Mouse (Mus musculus) intestine, postnatal 0 days (tissue): Measurements from ENCODE around the gene Pex10. TPM values are rescaled to one million over a fixed set of nuclear protein-coding genes. Genes with fewer than 3 reads are reported as not detected.

Source experiments
- ATAC-seq: fragments of 200-750 bp; cut with Nextera tagmentation; 2 replicates; pipeline ENCODE4 v1.8.0; 2017; ENCODE audit warnings: mild to moderate bottlenecking, moderate TSS enrichment, moderate library complexity
- H3K27ac ChIP-seq: fragments of 300-500 bp; sonication (generic); 2 replicates; pipeline ENCODE4 v1.5.1; 2014; ENCODE audit warnings: mild to moderate bottlenecking, low read depth, low read length, moderate library complexity
- H3K27me3 ChIP-seq: fragments of 300-500 bp; sonication (generic); replicated peaks from 2 replicates; pipeline ENCODE4 v1.6.1; 2014; ENCODE audit warnings: low read length, mixed read lengths; ENCODE audit not compliant: control insufficient read depth, insufficient read depth
- H3K36me3 ChIP-seq: fragments of 300-500 bp; sonication (generic); 2 replicates; pipeline ENCODE4 v1.6.1; 2014; ENCODE audit warnings: mild to moderate bottlenecking, moderate library complexity; ENCODE audit not compliant: control insufficient read depth, insufficient read depth
- H3K4me1 ChIP-seq: fragments of 300-500 bp; sonication (generic); replicated peaks from 2 replicates; pipeline ENCODE4 v1.6.1; 2014; ENCODE audit warnings: antibody characterized with exemption, low read length, mixed read lengths; ENCODE audit not compliant: control insufficient read depth, insufficient read depth
- H3K4me2 ChIP-seq: fragments of 300-500 bp; sonication (generic); replicated peaks from 2 replicates; pipeline ENCODE4 v1.6.1; 2014; ENCODE audit warnings: low read depth, mild to moderate bottlenecking, moderate library complexity
- H3K4me3 ChIP-seq: fragments of 300-500 bp; sonication (generic); 2 replicates; pipeline ENCODE4 v1.5.1; 2014; ENCODE audit warnings: low read depth, low read length
- H3K9ac ChIP-seq: fragments of 300-500 bp; sonication (generic); 2 replicates; pipeline ENCODE4 v1.6.1; 2014; ENCODE audit warnings: mild to moderate bottlenecking, low read depth, low read length
- H3K9me3 ChIP-seq: fragments of 300-500 bp; sonication (generic); 2 replicates; pipeline ENCODE4 v1.6.1; 2016; ENCODE audit warnings: mixed run types; ENCODE audit not compliant: control insufficient read depth
- CTCF ChIP-seq: sonication (generic); IDR thresholded peaks from 2 replicates; pipeline ENCODE4 v1.5.1; 2016; ENCODE audit warnings: low read depth, mild to moderate bottlenecking, control low read depth, antibody characterized with exemption, moderate library complexity
- WGBS: fragments of 180-500 bp; shearing (Covaris S2); extraction: QIAGEN DNeasy Blood & Tissue Kit; methylation state at CpG from one replicate; pipeline ENCODE4 v1.1.7; 2014; 5-methylcytosine and 5-hydroxymethylcytosine counted together
- polyA plus RNA-seq: library from polyadenylated mRNA; unstranded; fragments of >200 nt; fragmentation: Nextera tagmentation; extraction: Ambion mirVana; gene quantifications from 2 replicates; pipeline ENCODE4 v1.2.1, GENCODE M21; 2015

Gene Pex10
- polyA plus RNA-seq, 1 experiment from 2014 or later, result 11.7 TPM

DNA sequence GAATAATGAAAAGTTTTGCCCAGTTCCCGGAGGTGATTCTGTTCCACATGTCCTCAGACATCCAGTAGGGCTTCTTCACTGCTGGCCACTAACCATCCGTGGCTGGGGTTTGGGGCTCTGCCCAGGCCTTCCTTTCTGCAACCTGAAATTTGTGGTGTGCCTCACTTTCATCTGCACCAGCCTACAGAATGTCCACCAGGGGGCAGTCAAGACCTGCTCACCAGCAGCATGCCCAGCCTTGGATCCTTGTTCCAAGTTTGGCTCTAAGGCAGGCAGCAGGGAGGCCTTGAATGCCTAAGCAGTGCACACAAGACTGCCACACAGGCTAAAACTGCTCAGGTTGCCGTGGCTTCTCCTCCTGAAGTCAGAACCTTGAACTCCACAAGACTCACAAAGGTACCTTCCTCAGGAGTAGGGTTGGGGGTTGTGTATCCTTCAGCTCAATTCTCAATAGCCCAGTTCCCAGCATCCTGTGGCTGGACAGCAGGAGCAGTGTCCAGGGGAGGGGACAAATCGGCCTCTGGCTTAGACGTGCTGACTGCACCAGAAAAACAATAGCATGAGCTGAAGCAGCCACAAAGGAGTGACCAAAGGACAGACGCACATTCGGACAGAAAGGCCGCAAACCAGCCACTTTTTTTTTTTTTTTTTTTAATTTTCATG, 28.6 kb downstream of the Pex10 start:
- no peak overlapping the region for H3K4me2 ChIP-seq
- ATAC-seq, result peak; percentile 59
- H3K4me1 ChIP-seq, result no peaks in the 10 kb centered on the region
- H3K36me3 ChIP-seq, result peaks cover 8% of the 10 kb centered on the region; the same call in 1 of the 2 replicates
- H3K9ac ChIP-seq, result no peak overlapping the region
- no peaks in the 10 kb centered on the region for H3K9me3 ChIP-seq
- H3K27me3 ChIP-seq, result no peaks in the 10 kb centered on the region
- no peak overlapping the region for H3K27ac ChIP-seq
- 50% methylated on average over 8 of the region's 8 CpGs for WGBS
- no peak overlapping the region for H3K4me3 ChIP-seq
- TF ChIP-seq CTCF, result peak; percentile 99

DNA sequence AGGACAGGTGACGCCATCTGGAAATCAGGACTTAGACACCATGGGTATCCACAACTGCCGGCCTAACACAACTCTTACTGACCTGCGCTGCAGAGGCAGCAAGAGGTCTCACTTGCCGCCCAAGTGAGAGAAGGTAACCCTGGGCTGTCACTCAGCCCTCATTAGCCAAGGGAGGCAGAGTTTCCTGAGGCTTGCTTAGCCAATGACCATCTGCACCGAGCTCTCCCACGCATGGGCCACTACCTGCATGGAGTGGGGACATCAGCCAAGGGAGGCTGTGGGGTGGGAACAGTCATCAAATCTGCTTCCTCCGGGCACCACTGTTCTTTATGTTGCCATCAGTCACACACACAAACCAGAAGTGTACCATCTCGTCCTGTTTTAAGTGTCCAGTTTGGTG, 29.2 kb downstream of the Pex10 start:
- TF ChIP-seq CTCF, result no peak
- Histone ChIP-seq H3K36me3 (peaks cover 5% of the 10 kb centered on the region; the same call in 1 of the 2 replicates), H3K27ac (no peak overlapping the region), H3K4me3 (no peak overlapping the region), H3K27me3 (no peaks in the 10 kb centered on the region), H3K4me1 (no peaks in the 10 kb centered on the region), H3K9me3 (no peaks in the 10 kb centered on the region), H3K4me2 (no peak overlapping the region), H3K9ac (no peak overlapping the region)
- ATAC-seq, result no peak
- 84% methylated on average over 8 of the region's 8 CpGs for WGBS

DNA sequence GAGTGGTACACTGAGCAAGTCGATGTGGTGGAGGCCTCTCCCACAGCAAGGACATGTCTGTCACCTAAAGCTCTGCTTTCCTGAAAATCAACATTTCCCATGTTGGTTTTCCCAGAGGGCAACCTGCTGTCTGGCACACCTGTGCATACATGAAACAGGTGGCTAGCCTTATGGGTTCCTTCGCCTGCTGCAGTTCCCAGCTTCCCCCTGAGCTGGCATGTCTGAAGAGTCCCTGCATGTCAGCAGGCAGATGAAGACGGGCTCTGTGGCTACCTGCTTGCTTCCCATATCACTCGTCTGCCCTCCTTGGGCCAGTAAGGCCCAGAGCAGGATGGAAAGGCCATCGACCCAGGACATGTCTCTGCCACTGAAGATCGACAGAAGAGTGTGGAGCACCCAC, 30.6 kb downstream of the Pex10 start:
- 87% methylated on average over 6 of the region's 6 CpGs for WGBS
- Histone ChIP-seq H3K27ac (no peak overlapping the region), H3K4me2 (no peak overlapping the region), H3K4me3 (no peak overlapping the region), H3K4me1 (no peaks in the 10 kb centered on the region), H3K9me3 (no peaks in the 10 kb centered on the region), H3K9ac (no peak overlapping the region), H3K27me3 (no peaks in the 10 kb centered on the region), H3K36me3 (no peaks in the 10 kb centered on the region)
- no peak for ATAC-seq
- no peak for TF ChIP-seq CTCF

DNA sequence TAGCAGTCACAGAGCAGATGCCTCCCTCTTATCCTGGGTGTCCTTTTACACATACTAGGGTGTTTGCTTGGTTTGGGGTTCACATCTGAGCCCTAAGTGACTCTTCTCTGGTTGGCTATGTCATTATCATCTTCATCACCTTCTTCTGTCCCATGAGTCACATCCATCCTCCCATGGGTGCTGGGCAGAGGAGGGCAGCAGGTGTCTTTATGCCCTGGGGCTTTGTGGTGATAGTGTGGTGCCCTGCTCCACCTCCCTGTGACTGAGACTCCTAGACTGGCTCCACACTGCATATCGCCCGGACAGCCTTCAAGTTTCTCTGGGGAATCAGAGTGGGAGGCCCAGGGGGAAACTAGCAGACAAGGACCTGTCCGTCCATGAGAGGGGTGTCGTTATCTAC, 31.8 kb downstream of the Pex10 start:
- Histone ChIP-seq H3K27ac (no peak overlapping the region), H3K4me1 (no peaks in the 10 kb centered on the region), H3K27me3 (no peaks in the 10 kb centered on the region), H3K9me3 (no peaks in the 10 kb centered on the region), H3K4me3 (no peak overlapping the region), H3K9ac (no peak overlapping the region), H3K4me2 (no peak overlapping the region), H3K36me3 (no peaks in the 10 kb centered on the region)
- whole genome bisulfite sequencing, result 69% methylated on average over 4 of the region's 4 CpGs
- TF ChIP-seq CTCF, result no peak
- ATAC-seq, result no peak

DNA sequence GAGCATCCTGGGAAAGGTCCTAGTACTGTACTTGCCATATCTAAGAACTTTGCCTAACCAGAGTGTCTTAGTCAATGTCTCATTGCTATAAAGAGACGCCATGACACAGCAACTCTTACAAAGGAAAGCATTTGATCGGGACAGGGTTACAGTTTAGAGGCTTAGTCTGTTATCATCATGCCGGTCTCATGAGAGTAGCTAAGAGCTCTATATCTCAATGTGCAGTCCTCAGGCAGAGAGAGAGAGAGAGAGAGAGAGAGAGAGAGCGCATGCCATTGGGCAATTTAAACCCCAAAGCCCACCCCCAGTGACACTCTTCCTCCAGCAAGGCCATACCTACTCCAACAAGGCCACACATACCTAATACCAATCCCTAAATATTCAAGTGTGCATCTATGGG, 41.1 kb downstream of the Pex10 start:
- H3K9me3 ChIP-seq, result no peaks in the 10 kb centered on the region
- no peak overlapping the region for H3K4me3 ChIP-seq
- H3K4me1 ChIP-seq, result no peaks in the 10 kb centered on the region
- 80% methylated on average over 4 of the region's 4 CpGs for WGBS
- no peak overlapping the region for H3K9ac ChIP-seq
- no peak for ATAC-seq
- no peak overlapping the region for H3K4me2 ChIP-seq
- no peak for TF ChIP-seq CTCF
- no peaks in the 10 kb centered on the region for H3K27me3 ChIP-seq
- no peak overlapping the region for H3K27ac ChIP-seq
- H3K36me3 ChIP-seq, result no peaks in the 10 kb centered on the region

DNA sequence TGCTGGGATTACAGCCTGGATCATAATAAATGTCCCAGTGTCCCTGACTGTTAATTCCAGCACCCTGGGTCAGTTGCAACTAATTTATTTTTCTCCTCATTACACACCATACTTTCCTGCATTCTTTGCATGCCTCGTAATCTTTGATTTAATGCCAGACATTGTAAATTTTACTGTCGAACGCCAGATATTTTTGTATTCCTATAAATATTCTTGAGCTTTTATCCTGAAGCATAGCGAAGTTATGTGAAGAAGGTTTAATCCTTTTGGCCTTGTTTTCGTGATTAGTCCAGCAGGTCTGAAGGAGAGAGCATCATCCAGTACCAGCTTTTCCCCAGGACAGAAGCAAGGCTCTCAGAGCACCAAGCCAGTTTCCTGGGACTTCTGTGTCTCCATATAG, 42.7 kb downstream of the Pex10 start:
- no peaks in the 10 kb centered on the region for H3K36me3 ChIP-seq
- H3K4me1 ChIP-seq, result 0 out of 2 replicates have a peak, but pooled peaks cover 4% of the 10 kb centered on the region
- H3K27me3 ChIP-seq, result no peaks in the 10 kb centered on the region
- no peak overlapping the region for H3K27ac ChIP-seq
- H3K9me3 ChIP-seq, result no peaks in the 10 kb centered on the region
- no peak overlapping the region for H3K9ac ChIP-seq
- 62% methylated on average over 5 of the region's 5 CpGs for WGBS
- no peak overlapping the region for H3K4me2 ChIP-seq
- no peak overlapping the region for H3K4me3 ChIP-seq
- no peak for ATAC-seq
- TF ChIP-seq CTCF, result no peak
